Mouse (Mus musculus): Measurements from ENCODE around the gene Cfdp1. TPM values are rescaled to one million over a fixed set of nuclear protein-coding genes. Genes with fewer than 3 reads are reported as not detected.

Gene Cfdp1
- polyA plus RNA-seq, 1 experiment from 2014 or later = 177 TPM

DNA sequence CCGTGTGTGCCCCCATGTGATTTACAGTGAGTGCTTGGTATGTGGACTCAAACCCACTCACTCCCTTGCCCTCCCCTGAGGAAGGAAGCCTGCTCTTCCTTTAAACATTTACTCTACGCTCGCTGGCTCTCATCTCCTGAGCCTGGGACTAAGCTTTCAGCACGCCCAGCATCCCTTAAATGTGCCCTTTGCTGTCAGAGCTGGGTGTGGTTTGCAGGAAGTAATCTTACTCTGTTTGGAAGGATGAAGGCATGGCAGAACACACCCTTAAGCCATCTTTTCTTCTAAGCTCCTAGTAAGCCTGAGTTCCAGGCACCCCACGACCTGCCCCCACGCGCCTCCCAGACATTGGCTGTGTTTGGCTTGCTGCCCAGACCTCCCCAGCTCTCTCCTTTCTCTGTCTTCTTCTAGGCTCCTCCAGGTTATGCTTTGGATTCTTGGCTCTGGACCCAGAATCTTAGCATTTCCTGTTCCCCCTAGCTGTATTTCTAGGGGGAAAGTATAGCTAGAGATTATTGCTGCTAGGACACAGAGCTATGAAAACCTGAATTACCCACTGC is 34.1 kb upstream of the Cfdp1 start:
- ATAC-seq (ENCODE audit: low read depth) = no peak
- no peaks in the 10 kb centered on the region for H3K9me3 ChIP-seq (ENCODE audit: control insufficient read depth, low read length)
- WGBS = 48% methylated on average over 7 of the region's 7 CpGs
- H3K4me2 ChIP-seq (ENCODE audit: low read depth, low read length) = no peak overlapping the region
- H3K27ac ChIP-seq (ENCODE audit: low read depth, low read length) = no peak overlapping the region
- no peak overlapping the region for H3K4me3 ChIP-seq (ENCODE audit: low read depth, low read length)
- no peaks in the 10 kb centered on the region for H3K36me3 ChIP-seq (ENCODE audit: control insufficient read depth, insufficient read depth, low read length)
- no peaks in the 10 kb centered on the region for H3K4me1 ChIP-seq (ENCODE audit: control insufficient read depth, insufficient read depth, low read length)
- H3K27me3 ChIP-seq (ENCODE audit: control insufficient read depth, insufficient read depth, low read length) = peaks cover 26% of the 10 kb centered on the region
- no peak overlapping the region for H3K9ac ChIP-seq (replicated peaks; ENCODE audit: low read depth, low read length)

DNA sequence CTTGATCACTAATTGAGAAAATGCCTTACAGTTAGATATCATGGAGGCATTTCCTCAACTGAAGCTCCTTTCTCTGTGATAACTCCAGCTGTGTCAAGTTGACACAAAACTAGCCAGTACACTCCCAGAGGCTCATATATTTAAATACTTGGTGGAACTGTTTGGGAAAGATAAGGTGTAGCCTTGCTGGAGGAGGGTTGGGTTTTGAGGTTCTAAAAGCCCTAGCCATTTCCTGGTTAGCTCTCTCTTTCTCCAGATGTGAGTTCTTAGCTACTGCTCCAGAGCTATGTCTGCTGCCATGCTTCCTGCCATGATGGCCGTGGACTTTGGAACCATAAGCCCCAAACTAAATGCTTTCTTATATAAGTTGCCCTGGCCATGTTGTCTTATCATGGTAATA is 33.4 kb upstream of the Cfdp1 start:
- peaks cover 26% of the 10 kb centered on the region for H3K27me3 ChIP-seq (ENCODE audit: control insufficient read depth, insufficient read depth, low read length)

DNA sequence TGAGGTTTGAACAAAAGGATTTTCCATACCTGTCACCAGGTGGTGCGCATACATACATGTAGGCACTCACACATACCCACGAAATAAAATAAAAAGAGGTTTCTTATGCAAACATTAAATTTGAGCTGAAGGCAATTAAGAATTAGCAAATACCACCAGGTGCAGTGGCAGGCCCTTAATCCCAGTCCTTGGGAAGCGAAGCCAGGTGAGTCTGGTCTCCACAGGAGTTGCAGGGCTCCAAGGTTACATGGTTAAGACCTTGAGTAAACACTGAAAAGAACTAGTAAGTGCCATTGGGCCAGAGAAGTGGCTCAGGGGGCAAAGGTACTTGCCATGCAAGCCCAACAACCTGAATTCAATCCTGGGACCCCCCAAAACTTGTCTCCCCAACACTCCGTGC is 29.5 kb upstream of the Cfdp1 start:
- no peak overlapping the region for H3K4me2 ChIP-seq (ENCODE audit: low read depth, low read length)
- WGBS = 87% methylated on average over 4 of the region's 4 CpGs
- ATAC-seq (ENCODE audit: low read depth) = no peak

More for the DNA sequence above, 33.4 kb upstream of the Cfdp1 start:
- Histone ChIP-seq H3K36me3 (ENCODE audit: control insufficient read depth, insufficient read depth, low read length) (no peaks in the 10 kb centered on the region), H3K9ac (replicated peaks; ENCODE audit: low read depth, low read length) (no peak overlapping the region), H3K9me3 (ENCODE audit: control insufficient read depth, low read length) (no peaks in the 10 kb centered on the region), H3K4me2 (ENCODE audit: low read depth, low read length) (no peak overlapping the region), H3K4me1 (ENCODE audit: control insufficient read depth, insufficient read depth, low read length) (no peaks in the 10 kb centered on the region), H3K4me3 (ENCODE audit: low read depth, low read length) (no peak overlapping the region), H3K27ac (ENCODE audit: low read depth, low read length) (no peak overlapping the region)
- WGBS = 84% methylated on average over 1 of the region's 1 CpGs
- no peak for ATAC-seq (ENCODE audit: low read depth)

GRCm38 (mm10) chr8:111881591-111881990 is 27.5 kb upstream of the Cfdp1 start:
- no peak overlapping the region for H3K4me3 ChIP-seq (ENCODE audit: low read depth, low read length)
- ATAC-seq (ENCODE audit: low read depth) = no peak

More for the DNA sequence above, 29.5 kb upstream of the Cfdp1 start:
- Histone ChIP-seq H3K9me3 (ENCODE audit: control insufficient read depth, low read length) (no peaks in the 10 kb centered on the region), H3K9ac (replicated peaks; ENCODE audit: low read depth, low read length) (no peak overlapping the region), H3K36me3 (ENCODE audit: control insufficient read depth, insufficient read depth, low read length) (no peaks in the 10 kb centered on the region), H3K4me3 (ENCODE audit: low read depth, low read length) (no peak overlapping the region), H3K4me1 (ENCODE audit: control insufficient read depth, insufficient read depth, low read length) (no peaks in the 10 kb centered on the region), H3K27ac (ENCODE audit: low read depth, low read length) (no peak overlapping the region), H3K27me3 (ENCODE audit: control insufficient read depth, insufficient read depth, low read length) (peaks cover 3% of the 10 kb centered on the region)

GRCm38 (mm10) chr8:111877711-111878110 is 23.6 kb upstream of the Cfdp1 start:
- ATAC-seq (ENCODE audit: low read depth) = no peak
- H3K9ac ChIP-seq (replicated peaks; ENCODE audit: low read depth, low read length) = no peak overlapping the region
- peaks cover 5% of the 10 kb centered on the region; the same call in 1 of the 2 replicates for H3K4me1 ChIP-seq (ENCODE audit: control insufficient read depth, insufficient read depth, low read length)
- WGBS = 68% methylated on average over 9 of the region's 9 CpGs
- no peaks in the 10 kb centered on the region for H3K36me3 ChIP-seq (ENCODE audit: control insufficient read depth, insufficient read depth, low read length)
- no peaks in the 10 kb centered on the region for H3K9me3 ChIP-seq (ENCODE audit: control insufficient read depth, low read length)
- H3K4me3 ChIP-seq (ENCODE audit: low read depth, low read length) = no peak overlapping the region
- H3K27ac ChIP-seq (ENCODE audit: low read depth, low read length) = no peak overlapping the region
- H3K4me2 ChIP-seq (ENCODE audit: low read depth, low read length) = no peak overlapping the region
- H3K27me3 ChIP-seq (ENCODE audit: control insufficient read depth, insufficient read depth, low read length) = no peaks in the 10 kb centered on the region

More at GRCm38 (mm10) chr8:111881591-111881990, 27.5 kb upstream of the Cfdp1 start:
- Histone ChIP-seq H3K4me2 (ENCODE audit: low read depth, low read length) (no peak overlapping the region), H3K36me3 (ENCODE audit: control insufficient read depth, insufficient read depth, low read length) (no peaks in the 10 kb centered on the region), H3K27ac (ENCODE audit: low read depth, low read length) (no peak overlapping the region), H3K9me3 (ENCODE audit: control insufficient read depth, low read length) (no peaks in the 10 kb centered on the region), H3K4me1 (ENCODE audit: control insufficient read depth, insufficient read depth, low read length) (no peaks in the 10 kb centered on the region), H3K27me3 (ENCODE audit: control insufficient read depth, insufficient read depth, low read length) (no peaks in the 10 kb centered on the region; the same call in 1 of the 2 replicates), H3K9ac (replicated peaks; ENCODE audit: low read depth, low read length) (no peak overlapping the region)
- WGBS = 4% methylated on average over 2 of the region's 2 CpGs

- no peaks in the 10 kb centered on the region for H3K9me3 ChIP-seq (ENCODE audit: control insufficient read depth, low read length)
- H3K4me1 ChIP-seq (ENCODE audit: control insufficient read depth, insufficient read depth, low read length) = peaks cover 5% of the 10 kb centered on the region; the same call in 1 of the 2 replicates
- H3K27ac ChIP-seq (ENCODE audit: low read depth, low read length) = peak within 1 kb of the TSS; percentile 72
- H3K9ac ChIP-seq (replicated peaks; ENCODE audit: low read depth, low read length) = peak within 1 kb of the TSS; percentile 68
- peak; percentile 98 for ATAC-seq (ENCODE audit: low read depth)
- no peaks in the 10 kb centered on the region for H3K36me3 ChIP-seq (ENCODE audit: control insufficient read depth, insufficient read depth, low read length)
- H3K4me2 ChIP-seq (ENCODE audit: low read depth, low read length) = peak within 1 kb of the TSS; percentile 78
- peak within 1 kb of the TSS; percentile 74 for H3K4me3 ChIP-seq (ENCODE audit: low read depth, low read length)
- under 1% methylated on average over 49 of the region's 53 CpGs for WGBS
- no peaks in the 10 kb centered on the region for H3K27me3 ChIP-seq (ENCODE audit: control insufficient read depth, insufficient read depth, low read length)
Observed at GRCm38 (mm10) chr8:111876355-111876948, 22.4 kb upstream of the Cfdp1 start, which contains the start of gene Tmem170. TSS of gene Tmem170 (minus strand) at chr8:111876750.

DNA sequence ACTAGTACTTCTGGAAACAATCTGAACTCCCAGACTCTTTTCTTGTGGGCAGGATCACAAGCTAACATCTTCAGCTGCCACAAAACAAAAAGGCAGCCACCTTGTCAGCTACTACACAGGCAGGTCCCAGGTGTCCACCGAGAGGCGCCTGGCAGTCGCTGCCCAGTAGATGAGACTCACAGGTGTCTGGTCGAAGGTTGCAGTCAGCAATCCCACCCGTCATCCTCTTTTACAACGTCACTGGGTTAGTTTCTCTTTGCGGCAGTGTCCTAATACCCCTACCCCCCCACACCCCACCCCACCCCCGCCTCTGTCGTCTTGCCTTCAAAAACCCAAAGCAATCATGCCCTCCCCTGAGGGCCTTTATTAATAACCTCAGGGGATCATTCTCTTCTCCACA is 21.7 kb upstream of the Cfdp1 start:
- peak overlapping the region; percentile 78 for H3K4me2 ChIP-seq (ENCODE audit: low read depth, low read length)
- no peak overlapping the region for H3K27ac ChIP-seq (ENCODE audit: low read depth, low read length)
- H3K9me3 ChIP-seq (ENCODE audit: control insufficient read depth, low read length) = no peaks in the 10 kb centered on the region
- peaks cover 5% of the 10 kb centered on the region; the same call in 1 of the 2 replicates for H3K4me1 ChIP-seq (ENCODE audit: control insufficient read depth, insufficient read depth, low read length)
- peak overlapping the region; percentile 74 for H3K4me3 ChIP-seq (ENCODE audit: low read depth, low read length)
- ATAC-seq (ENCODE audit: low read depth) = no peak
- no peaks in the 10 kb centered on the region for H3K27me3 ChIP-seq (ENCODE audit: control insufficient read depth, insufficient read depth, low read length)
- H3K9ac ChIP-seq (replicated peaks; ENCODE audit: low read depth, low read length) = peak overlapping the region; percentile 68; the same call in 1 of the 2 replicates
- H3K36me3 ChIP-seq (ENCODE audit: control insufficient read depth, insufficient read depth, low read length) = no peaks in the 10 kb centered on the region
- WGBS = 24% methylated on average over 9 of the region's 9 CpGs

DNA sequence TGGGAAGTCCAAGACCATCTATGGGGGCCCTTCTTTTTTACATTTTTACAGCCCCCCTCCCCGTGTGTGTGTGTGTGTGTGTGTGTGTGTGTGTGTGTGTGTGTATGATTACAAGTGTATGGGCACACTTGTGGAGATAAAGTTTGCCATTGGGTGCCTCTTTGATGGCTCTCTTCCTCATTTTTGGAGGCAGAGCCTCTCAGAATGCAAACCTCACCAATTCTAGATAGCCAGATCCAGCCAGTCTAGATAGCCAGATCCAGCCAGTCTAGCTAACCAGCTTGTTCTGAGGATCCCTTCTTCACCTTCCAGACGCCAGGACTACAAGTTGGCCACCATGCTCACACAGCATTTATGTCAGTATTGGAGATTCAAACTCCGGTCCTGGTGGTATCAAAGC is 17.2 kb upstream of the Cfdp1 start:
- H3K9ac ChIP-seq (replicated peaks; ENCODE audit: low read depth, low read length) = no peak overlapping the region
- H3K4me1 ChIP-seq (ENCODE audit: control insufficient read depth, insufficient read depth, low read length) = peaks cover 5% of the 10 kb centered on the region; the same call in 1 of the 2 replicates
- no peaks in the 10 kb centered on the region for H3K9me3 ChIP-seq (ENCODE audit: control insufficient read depth, low read length)
- WGBS = 96% methylated on average over 3 of the region's 3 CpGs
- H3K4me3 ChIP-seq (ENCODE audit: low read depth, low read length) = no peak overlapping the region
- H3K36me3 ChIP-seq (ENCODE audit: control insufficient read depth, insufficient read depth, low read length) = no peaks in the 10 kb centered on the region
- H3K4me2 ChIP-seq (ENCODE audit: low read depth, low read length) = no peak overlapping the region
- H3K27ac ChIP-seq (ENCODE audit: low read depth, low read length) = no peak overlapping the region
- ATAC-seq (ENCODE audit: low read depth) = no peak
- no peaks in the 10 kb centered on the region for H3K27me3 ChIP-seq (ENCODE audit: control insufficient read depth, insufficient read depth, low read length)

DNA sequence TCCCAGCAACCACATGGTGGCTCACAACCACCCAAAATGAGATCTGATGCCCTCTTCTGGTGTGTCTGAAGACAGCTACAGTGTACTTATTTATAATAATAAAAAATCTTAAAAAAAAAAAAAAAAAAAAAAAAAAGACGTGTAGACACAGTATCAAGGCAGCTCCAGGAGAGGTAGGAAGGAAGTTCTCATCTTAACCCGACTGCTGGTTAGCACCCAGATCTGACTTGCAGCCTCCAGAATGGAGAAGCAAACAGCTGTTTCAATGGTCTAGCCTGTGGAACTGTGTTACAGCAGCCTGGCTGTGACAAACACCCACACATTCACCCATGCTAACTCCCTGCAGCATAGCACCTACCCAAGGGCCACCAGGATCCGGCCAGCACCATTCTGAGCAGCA is 16.3 kb upstream of the Cfdp1 start:
- no peaks in the 10 kb centered on the region; the same call in 1 of the 2 replicates for H3K4me1 ChIP-seq (ENCODE audit: control insufficient read depth, insufficient read depth, low read length)
- no peaks in the 10 kb centered on the region for H3K36me3 ChIP-seq (ENCODE audit: control insufficient read depth, insufficient read depth, low read length)
- H3K9me3 ChIP-seq (ENCODE audit: control insufficient read depth, low read length) = no peaks in the 10 kb centered on the region
- no peak for ATAC-seq (ENCODE audit: low read depth)
- no peak overlapping the region for H3K27ac ChIP-seq (ENCODE audit: low read depth, low read length)
- H3K27me3 ChIP-seq (ENCODE audit: control insufficient read depth, insufficient read depth, low read length) = no peaks in the 10 kb centered on the region
- no peak overlapping the region for H3K4me3 ChIP-seq (ENCODE audit: low read depth, low read length)
- WGBS = 93% methylated on average over 3 of the region's 3 CpGs
- H3K4me2 ChIP-seq (ENCODE audit: low read depth, low read length) = no peak overlapping the region
- H3K9ac ChIP-seq (replicated peaks; ENCODE audit: low read depth, low read length) = no peak overlapping the region

All from neural tube, embryonic 14.5 days (tissue).